Mouse (Mus musculus): ENCODE results near the gene Pawr.

GRCm38 (mm10) chr10:108448421-108448820 lies 116.5 kb downstream of the Pawr start:
- TF ChIP-seq GATA1 (IDR thresholded peaks at IDR 0.05; ENCODE audit: borderline replicate concordance, low read length) (no peak), FLI1 (IDR thresholded peaks at IDR 0.05; ENCODE audit: low read length) (no peak)

Measured in megakaryocyte, embryonic 14.5 days (primary cell).